Mouse (Mus musculus): Measurements from ENCODE around the gene Nkapd1. TPM values are rescaled to one million over a fixed set of nuclear protein-coding genes. Genes with fewer than 3 reads are reported as not detected.

Nkapd1 gene
- 6.1 and 13.0 TPM in 2 replicates for polyA plus RNA-seq (2011; ENCODE audit: insufficient read depth, insufficient read length, low replicate concordance, missing spikeins)

GRCm38 (mm10) chr9:50616766-50617603, at the start of gene Nkapd1, which contains the start of gene Pih1d2:
Gene Nkapd1 (minus strand): TSS chr9:50617464.
Gene Pih1d2 (plus strand): TSS chr9:50617321.
- Histone ChIP-seq H3K27ac (ENCODE audit: control insufficient read depth, insufficient read depth, low read depth, low read length, poor library complexity) (peak within 1 kb of the TSS; percentile 96), H3K4me1 (ENCODE audit: control insufficient read depth, insufficient read depth, low read length) (no peaks in the 10 kb centered on the region), H3K4me3 (replicated peaks; ENCODE audit: control insufficient read depth, low read depth, low read length) (peak within 1 kb of the TSS; percentile 67)
- under 1% methylated on average over 81 of the region's 81 CpGs for WGBS
- TF ChIP-seq POLR2A (IDR thresholded peaks at IDR 0.05; ENCODE audit: borderline replicate concordance, control insufficient read depth, low read depth, low read length) (no peak; the same call in 1 of the 2 replicates), CTCF (IDR thresholded peaks at IDR 0.05; ENCODE audit: control insufficient read depth, insufficient read depth, low read length) (no peak)

- no peak overlapping the region for H3K27ac ChIP-seq (ENCODE audit: control insufficient read depth, insufficient read depth, low read depth, low read length, poor library complexity)
- no peak for TF ChIP-seq CTCF (IDR thresholded peaks at IDR 0.05; ENCODE audit: control insufficient read depth, insufficient read depth, low read length)
- WGBS, result 74% methylated on average over 6 of the region's 6 CpGs
- H3K4me1 ChIP-seq (ENCODE audit: control insufficient read depth, insufficient read depth, low read length), result no peaks in the 10 kb centered on the region; the same call in 1 of the 2 replicates
- H3K4me3 ChIP-seq (replicated peaks; ENCODE audit: control insufficient read depth, low read depth, low read length), result no peak overlapping the region
These were observed 49.2 kb upstream of the Nkapd1 start for GRCm38 (mm10) chr9:50666442-50666841.

GRCm38 (mm10) chr9:50664826-50665225, 47.6 kb upstream of the Nkapd1 start:
- Histone ChIP-seq H3K4me3 (replicated peaks; ENCODE audit: control insufficient read depth, low read depth, low read length) (no peak overlapping the region), H3K27ac (ENCODE audit: control insufficient read depth, insufficient read depth, low read depth, low read length, poor library complexity) (no peak overlapping the region), H3K4me1 (ENCODE audit: control insufficient read depth, insufficient read depth, low read length) (peaks cover 2% of the 10 kb centered on the region; the same call in 1 of the 2 replicates)
- 80% methylated on average over 5 of the region's 5 CpGs for WGBS
- TF ChIP-seq POLR2A (IDR thresholded peaks at IDR 0.05; ENCODE audit: borderline replicate concordance, control insufficient read depth, low read depth, low read length) (no peak), CTCF (IDR thresholded peaks at IDR 0.05; ENCODE audit: control insufficient read depth, insufficient read depth, low read length) (no peak)

- peaks cover 2% of the 10 kb centered on the region; the same call in 1 of the 2 replicates for H3K4me1 ChIP-seq (ENCODE audit: control insufficient read depth, insufficient read depth, low read length)
- TF ChIP-seq POLR2A (IDR thresholded peaks at IDR 0.05; ENCODE audit: borderline replicate concordance, control insufficient read depth, low read depth, low read length), result 0 out of 2 replicates have a peak, but pooled peaks have one; percentile 18
- TF ChIP-seq CTCF (IDR thresholded peaks at IDR 0.05; ENCODE audit: control insufficient read depth, insufficient read depth, low read length), result no peak
- WGBS, result 15% methylated on average over 12 of the region's 12 CpGs
- no peak overlapping the region for H3K27ac ChIP-seq (ENCODE audit: control insufficient read depth, insufficient read depth, low read depth, low read length, poor library complexity)
- H3K4me3 ChIP-seq (replicated peaks; ENCODE audit: control insufficient read depth, low read depth, low read length), result peak overlapping the region; percentile 50
These were observed 43.2 kb upstream of the Nkapd1 start for GRCm38 (mm10) chr9:50660431-50660830.

GRCm38 (mm10) chr9:50659392-50660217, 42.3 kb upstream of the Nkapd1 start, which contains the start of gene Dlat:
Gene Dlat (minus strand): TSS chr9:50659780.
- peak; percentile 82; the same call in 1 of the 2 replicates for TF ChIP-seq POLR2A (IDR thresholded peaks at IDR 0.05; ENCODE audit: borderline replicate concordance, control insufficient read depth, low read depth, low read length)
- no peak for TF ChIP-seq CTCF (IDR thresholded peaks at IDR 0.05; ENCODE audit: control insufficient read depth, insufficient read depth, low read length)
- Histone ChIP-seq H3K4me3 (replicated peaks; ENCODE audit: control insufficient read depth, low read depth, low read length) (peak within 1 kb of the TSS; percentile 99), H3K27ac (ENCODE audit: control insufficient read depth, insufficient read depth, low read depth, low read length, poor library complexity) (peak within 1 kb of the TSS; percentile 81), H3K4me1 (ENCODE audit: control insufficient read depth, insufficient read depth, low read length) (peaks cover 2% of the 10 kb centered on the region; the same call in 1 of the 2 replicates)
- under 1% methylated on average over 63 of the region's 63 CpGs for WGBS

GRCm38 (mm10) chr9:50658941-50659388, 41.7 kb upstream of the Nkapd1 start:
- peaks cover 2% of the 10 kb centered on the region; the same call in 1 of the 2 replicates for H3K4me1 ChIP-seq (ENCODE audit: control insufficient read depth, insufficient read depth, low read length)
- H3K4me3 ChIP-seq (replicated peaks; ENCODE audit: control insufficient read depth, low read depth, low read length), result peak overlapping the region; percentile 99
- peak overlapping the region; percentile 81 for H3K27ac ChIP-seq (ENCODE audit: control insufficient read depth, insufficient read depth, low read depth, low read length, poor library complexity)
- no peak for TF ChIP-seq CTCF (IDR thresholded peaks at IDR 0.05; ENCODE audit: control insufficient read depth, insufficient read depth, low read length)
- no peak for TF ChIP-seq POLR2A (IDR thresholded peaks at IDR 0.05; ENCODE audit: borderline replicate concordance, control insufficient read depth, low read depth, low read length)
- under 1% methylated on average over 26 of the region's 28 CpGs for WGBS

GRCm38 (mm10) chr9:50658391-50658790, 41.1 kb upstream of the Nkapd1 start:
- TF ChIP-seq CTCF (IDR thresholded peaks at IDR 0.05; ENCODE audit: control insufficient read depth, insufficient read depth, low read length), result no peak
- no peak for TF ChIP-seq POLR2A (IDR thresholded peaks at IDR 0.05; ENCODE audit: borderline replicate concordance, control insufficient read depth, low read depth, low read length)
- H3K4me3 ChIP-seq (replicated peaks; ENCODE audit: control insufficient read depth, low read depth, low read length), result peak overlapping the region; percentile 99
- H3K4me1 ChIP-seq (ENCODE audit: control insufficient read depth, insufficient read depth, low read length), result peaks cover 2% of the 10 kb centered on the region; the same call in 1 of the 2 replicates
- H3K27ac ChIP-seq (ENCODE audit: control insufficient read depth, insufficient read depth, low read depth, low read length, poor library complexity), result no peak overlapping the region
- 14% methylated on average over 5 of the region's 5 CpGs for WGBS

All from bone marrow, adult 2 months (tissue).